Mouse (Mus musculus) forebrain, embryonic 10.5 days (tissue): Measurements from ENCODE around the gene Timp3. TPM values are rescaled to one million over a fixed set of nuclear protein-coding genes. Genes with fewer than 3 reads are reported as not detected.
A peak's percentile ranks its signal among the peaks of the same experiment; 100 is the strongest.

Experiments used
- DNase-seq: peaks from one replicate; pipeline ENCODE4 v3.0.0-alpha.2; 2017; ENCODE audit warnings: low spot score; ENCODE audit errors: extremely low spot score
- H3K27ac ChIP-seq: fragments of 300-500 bp; sonication (generic); 2 replicates; pipeline ENCODE4 v1.5.1; 2016; ENCODE audit warnings: mild to moderate bottlenecking
- H3K27me3 ChIP-seq: fragments of 300-500 bp; sonication (generic); 2 replicates; pipeline ENCODE4 v1.6.1; 2016; ENCODE audit warnings: mild to moderate bottlenecking; ENCODE audit not compliant: poor library complexity, severe bottlenecking
- H3K36me3 ChIP-seq: fragments of 300-500 bp; sonication (generic); replicated peaks from 2 replicates; pipeline ENCODE4 v1.6.1; 2016; ENCODE audit warnings: mild to moderate bottlenecking, moderate library complexity
- H3K4me1 ChIP-seq: fragments of 300-500 bp; sonication (generic); 2 replicates; pipeline ENCODE4 v1.6.1; 2016
- H3K4me3 ChIP-seq: fragments of 300-500 bp; sonication (generic); 2 replicates; pipeline ENCODE4 v1.5.1; 2016; ENCODE audit warnings: mild to moderate bottlenecking, moderate library complexity
- H3K9me3 ChIP-seq: fragments of 300-500 bp; sonication (generic); 2 replicates; pipeline ENCODE4 v1.6.1; 2016; ENCODE audit warnings: mild to moderate bottlenecking, moderate library complexity
- WGBS: fragments of 180-500 bp; shearing (Covaris S2); methylation state at CpG from one replicate; pipeline ENCODE4 v1.1.7; 2016; 5-methylcytosine and 5-hydroxymethylcytosine counted together
- polyA plus RNA-seq: library from polyadenylated mRNA; unstranded; fragments of >200 nt; fragmentation: Nextera tagmentation; extraction: Ambion mirVana; gene quantifications from 2 replicates; pipeline ENCODE4 v1.2.1, GENCODE M21; 2016

Timp3 gene
- polyA plus RNA-seq, 1 experiment from 2014 or later, result 22.1 TPM

GRCm38 (mm10) chr10:86336506-86336905 is 36.3 kb downstream of the Timp3 start:
- DNase-seq, result no peak
- no peak overlapping the region for H3K27ac ChIP-seq
- H3K4me3 ChIP-seq, result no peak overlapping the region
- H3K27me3 ChIP-seq, result no peaks in the 10 kb centered on the region
- H3K4me1 ChIP-seq, result peaks cover 39% of the 10 kb centered on the region
- 71% methylated on average over 1 of the region's 1 CpGs for WGBS
- H3K9me3 ChIP-seq, result no peaks in the 10 kb centered on the region
- no peaks in the 10 kb centered on the region for H3K36me3 ChIP-seq

DNA sequence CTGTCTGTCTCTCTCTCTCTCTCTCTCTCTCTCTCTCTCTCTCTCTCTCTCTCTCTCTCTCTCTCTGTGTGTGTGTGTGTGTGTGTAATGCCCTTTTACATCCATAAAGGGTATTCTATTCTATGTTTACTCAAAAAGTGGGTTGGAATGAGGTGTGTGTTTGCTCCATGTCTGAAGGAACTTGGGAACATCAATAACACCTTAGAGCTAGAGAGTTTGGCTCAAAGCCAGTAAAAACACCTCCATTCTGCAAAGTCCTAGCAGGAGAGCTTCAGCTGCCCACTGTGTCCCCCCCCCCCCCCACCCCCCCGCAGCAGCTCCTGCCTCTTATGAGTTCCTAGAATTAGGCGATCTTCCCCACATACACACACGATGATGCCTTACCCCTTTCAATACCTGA is 37.1 kb downstream of the Timp3 start:
- no peaks in the 10 kb centered on the region for H3K27me3 ChIP-seq
- H3K36me3 ChIP-seq, result no peaks in the 10 kb centered on the region
- 43% methylated on average over 3 of the region's 3 CpGs for WGBS
- no peak overlapping the region for H3K4me3 ChIP-seq
- no peak for DNase-seq
- no peak overlapping the region for H3K27ac ChIP-seq
- no peaks in the 10 kb centered on the region for H3K9me3 ChIP-seq
- H3K4me1 ChIP-seq, result peaks cover 40% of the 10 kb centered on the region

GRCm38 (mm10) chr10:86338121-86338715 is 38.0 kb downstream of the Timp3 start:
- H3K27me3 ChIP-seq, result no peaks in the 10 kb centered on the region
- no peak for DNase-seq
- no peaks in the 10 kb centered on the region for H3K36me3 ChIP-seq
- peaks cover 50% of the 10 kb centered on the region for H3K4me1 ChIP-seq
- H3K9me3 ChIP-seq, result no peaks in the 10 kb centered on the region
- no peak overlapping the region for H3K27ac ChIP-seq
- WGBS, result 50% methylated on average over 4 of the region's 4 CpGs
- no peak overlapping the region for H3K4me3 ChIP-seq

DNA sequence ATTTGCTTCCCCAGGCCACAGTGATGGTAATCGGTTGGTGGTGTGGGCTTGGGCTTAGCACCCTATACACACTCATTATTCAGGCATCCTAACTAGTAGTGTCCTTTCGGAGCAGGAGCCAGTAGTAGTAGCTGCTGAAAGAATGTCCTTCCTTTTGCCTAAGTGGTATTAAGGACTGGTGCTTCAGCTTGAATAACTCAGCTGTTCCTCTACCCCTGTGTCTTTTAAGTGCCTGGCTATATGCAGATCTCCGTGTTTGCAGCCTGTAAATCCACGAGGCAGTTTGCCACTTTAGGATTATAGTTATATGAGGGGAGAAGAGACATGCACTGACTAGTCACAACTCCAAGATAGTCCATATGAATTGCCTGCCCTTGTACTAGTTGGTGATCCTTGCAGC is 38.9 kb downstream of the Timp3 start:
- peaks cover 53% of the 10 kb centered on the region for H3K4me1 ChIP-seq
- H3K9me3 ChIP-seq, result no peaks in the 10 kb centered on the region
- no peaks in the 10 kb centered on the region for H3K36me3 ChIP-seq
- WGBS, result 84% methylated on average over 4 of the region's 4 CpGs
- no peak overlapping the region for H3K4me3 ChIP-seq
- DNase-seq, result no peak
- no peak overlapping the region for H3K27ac ChIP-seq
- H3K27me3 ChIP-seq, result no peaks in the 10 kb centered on the region

DNA sequence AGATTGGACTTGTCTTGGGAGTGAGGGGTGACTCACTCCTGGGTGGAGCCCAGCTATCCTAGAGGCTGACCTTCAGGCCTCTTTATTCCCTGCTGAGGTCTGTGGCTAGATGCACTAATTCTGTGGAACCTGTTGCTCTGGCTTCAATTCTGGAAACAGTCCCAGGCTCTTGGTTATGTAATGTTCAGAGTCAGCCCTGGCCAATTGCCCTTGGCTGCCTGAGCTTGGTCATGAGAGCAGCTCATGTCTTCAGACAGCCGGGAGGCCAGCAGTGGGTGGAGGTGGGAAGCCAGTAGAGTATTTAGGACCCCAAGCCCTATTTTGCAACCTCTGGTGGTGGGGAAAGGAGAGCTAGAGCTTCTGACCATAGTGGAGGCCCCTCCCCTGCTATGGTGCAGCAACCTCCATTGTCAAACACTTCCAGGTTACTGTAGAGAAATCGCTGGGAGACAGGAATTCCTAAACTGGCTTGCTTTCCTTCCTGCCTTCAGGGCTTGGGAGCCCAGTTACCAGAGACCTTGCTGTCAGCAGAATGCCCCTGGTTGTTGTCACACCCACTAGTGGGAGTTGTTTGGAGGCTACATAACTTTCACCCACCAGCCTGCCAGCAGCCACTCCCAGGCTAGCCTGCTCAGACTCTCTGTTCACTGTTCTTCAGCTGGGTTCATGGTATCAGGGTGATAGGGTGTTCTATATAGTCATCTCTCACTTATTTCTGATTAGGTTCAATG is 39.6 kb downstream of the Timp3 start:
- Histone ChIP-seq H3K9me3 (no peaks in the 10 kb centered on the region), H3K4me3 (no peak overlapping the region), H3K27me3 (no peaks in the 10 kb centered on the region), H3K4me1 (peaks cover 51% of the 10 kb centered on the region), H3K36me3 (peaks cover 5% of the 10 kb centered on the region; the same call in 1 of the 2 replicates), H3K27ac (0 out of 2 replicates have a peak overlapping the region, but pooled peaks have one; percentile 1)
- WGBS, result 72% methylated on average over 2 of the region's 2 CpGs
- no peak for DNase-seq

GRCm38 (mm10) chr10:86340421-86340820 is 40.2 kb downstream of the Timp3 start:
- Histone ChIP-seq H3K27me3 (no peaks in the 10 kb centered on the region), H3K36me3 (peaks cover 6% of the 10 kb centered on the region; the same call in 1 of the 2 replicates), H3K9me3 (no peaks in the 10 kb centered on the region), H3K4me1 (peaks cover 49% of the 10 kb centered on the region), H3K4me3 (no peak overlapping the region), H3K27ac (no peak overlapping the region)
- no peak for DNase-seq
- WGBS, result 88% methylated on average over 7 of the region's 7 CpGs

DNA sequence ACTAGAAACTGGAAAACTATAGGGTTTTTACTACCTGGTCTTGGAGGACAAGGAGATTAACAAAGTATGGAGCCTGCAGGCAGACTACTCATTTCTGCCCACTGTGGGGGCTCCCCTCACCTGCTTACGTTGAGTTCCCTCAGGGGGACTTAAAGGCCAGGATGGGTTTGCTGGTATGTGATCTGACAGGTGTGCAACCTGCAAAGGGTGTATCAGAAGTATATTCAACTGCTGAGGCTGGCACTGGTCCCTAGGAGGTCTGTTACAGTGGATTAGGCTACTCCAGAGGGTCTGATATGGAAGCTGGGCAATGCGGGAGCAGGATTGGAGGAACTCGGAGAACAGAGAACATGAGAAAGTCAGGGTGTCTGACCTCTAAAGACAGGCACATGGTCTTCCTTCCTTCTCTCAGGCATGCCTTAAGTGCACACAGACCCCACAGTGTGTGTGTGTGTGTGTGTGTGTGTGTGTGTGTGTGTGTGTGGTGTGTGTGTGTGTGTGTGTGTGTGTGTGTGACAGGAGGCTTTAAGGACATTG is 40.9 kb downstream of the Timp3 start:
- WGBS, result 77% methylated on average over 3 of the region's 3 CpGs
- Histone ChIP-seq H3K27ac (peak overlapping the region; percentile 54; the same call in 1 of the 2 replicates), H3K4me3 (no peak overlapping the region), H3K27me3 (no peaks in the 10 kb centered on the region), H3K4me1 (peaks cover 49% of the 10 kb centered on the region), H3K36me3 (peaks cover 10% of the 10 kb centered on the region), H3K9me3 (no peaks in the 10 kb centered on the region)
- no peak for DNase-seq

DNA sequence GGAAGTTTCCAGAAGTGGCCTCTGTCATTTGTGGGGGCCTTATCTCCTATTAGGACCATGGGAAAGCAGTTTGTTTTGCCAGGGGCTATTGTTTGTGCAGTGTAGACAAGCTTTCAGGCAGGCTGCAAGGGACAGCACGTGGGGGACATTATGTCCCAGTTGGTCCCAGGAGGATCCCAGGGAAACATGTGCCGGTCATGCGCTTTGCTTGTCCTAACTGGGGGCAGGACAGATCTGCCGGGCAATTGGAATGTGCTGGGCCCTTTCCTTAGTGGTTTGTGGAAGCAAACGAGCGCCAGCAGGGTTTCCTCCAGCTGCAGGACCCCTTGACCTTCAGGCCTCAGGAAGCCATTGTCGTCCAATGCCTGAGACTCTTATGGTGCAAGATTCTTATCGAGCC is 41.4 kb downstream of the Timp3 start:
- H3K27me3 ChIP-seq, result no peaks in the 10 kb centered on the region
- H3K36me3 ChIP-seq, result peaks cover 15% of the 10 kb centered on the region
- 25% methylated on average over 8 of the region's 8 CpGs for WGBS
- peak overlapping the region; percentile 54; the same call in 1 of the 2 replicates for H3K27ac ChIP-seq
- H3K4me3 ChIP-seq, result no peak overlapping the region
- H3K9me3 ChIP-seq, result no peaks in the 10 kb centered on the region
- H3K4me1 ChIP-seq, result peaks cover 49% of the 10 kb centered on the region
- no peak for DNase-seq

DNA sequence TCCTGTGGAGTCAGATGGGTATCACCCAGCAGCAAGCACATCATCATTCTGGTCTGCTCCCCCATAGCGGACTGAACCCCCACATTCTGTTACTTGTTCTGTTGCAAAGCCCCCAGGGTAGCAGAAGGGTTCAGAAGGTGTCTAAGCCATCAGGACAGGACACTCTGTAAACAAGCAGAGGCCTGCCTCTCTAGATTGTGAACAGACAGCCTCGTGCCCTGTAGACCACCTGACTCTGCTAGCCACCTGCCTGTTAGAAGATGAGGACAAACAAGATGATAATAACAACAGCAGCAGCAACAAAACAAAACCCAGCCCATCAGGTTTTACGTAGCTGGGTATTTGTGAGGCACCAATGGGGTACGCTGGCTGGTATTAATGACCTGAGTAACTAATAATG is 42.0 kb downstream of the Timp3 start:
- 84% methylated on average over 4 of the region's 4 CpGs for WGBS
- Histone ChIP-seq H3K4me3 (no peak overlapping the region), H3K27me3 (no peaks in the 10 kb centered on the region), H3K4me1 (peaks cover 49% of the 10 kb centered on the region), H3K36me3 (peaks cover 15% of the 10 kb centered on the region), H3K27ac (no peak overlapping the region), H3K9me3 (no peaks in the 10 kb centered on the region)
- DNase-seq, result no peak

DNA sequence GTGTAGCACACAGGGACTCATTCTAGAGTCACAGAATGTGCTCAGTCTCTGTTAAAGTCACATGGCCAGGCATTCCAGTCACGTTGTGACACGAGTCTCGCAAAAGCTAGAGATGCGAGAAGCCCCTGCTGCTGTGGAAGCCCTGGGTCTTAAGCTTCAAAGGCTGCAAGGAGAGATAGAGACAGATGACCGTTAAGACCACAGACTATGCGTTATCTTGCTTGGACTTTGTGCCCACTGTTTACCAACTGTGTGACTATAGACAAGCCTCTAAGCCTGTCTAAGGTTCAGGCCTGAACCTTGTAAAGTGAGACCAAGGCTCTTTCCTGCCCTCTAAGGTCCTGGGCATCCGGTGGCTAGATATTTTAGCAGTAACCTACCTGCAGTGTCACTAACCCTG is 42.5 kb downstream of the Timp3 start:
- 77% methylated on average over 7 of the region's 7 CpGs for WGBS
- DNase-seq, result no peak
- H3K4me3 ChIP-seq, result no peak overlapping the region
- peaks cover 44% of the 10 kb centered on the region for H3K4me1 ChIP-seq
- H3K27ac ChIP-seq, result no peak overlapping the region
- peaks cover 15% of the 10 kb centered on the region for H3K36me3 ChIP-seq
- H3K27me3 ChIP-seq, result no peaks in the 10 kb centered on the region
- H3K9me3 ChIP-seq, result no peaks in the 10 kb centered on the region

DNA sequence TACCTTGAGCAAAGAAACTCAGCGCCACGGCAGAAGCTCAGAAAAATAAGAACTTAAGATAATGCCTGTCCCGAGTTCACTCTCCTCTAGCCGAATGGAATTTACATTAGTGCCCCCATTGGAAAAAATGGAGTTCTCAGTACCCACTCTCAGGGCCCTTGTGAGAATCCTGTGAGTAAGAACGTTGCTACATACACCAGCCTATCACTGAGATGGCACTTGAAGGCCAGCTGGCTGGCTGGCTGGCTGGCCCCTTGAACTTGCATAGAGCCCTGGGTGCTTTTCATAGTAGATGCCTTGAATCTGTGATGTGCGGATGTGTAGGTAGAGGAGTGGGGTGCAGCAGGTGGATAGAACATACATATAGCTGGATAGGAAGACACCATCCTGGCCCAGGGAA is 43.2 kb downstream of the Timp3 start:
- WGBS, result 94% methylated on average over 6 of the region's 6 CpGs
- no peak for DNase-seq
- Histone ChIP-seq H3K4me3 (no peak overlapping the region), H3K9me3 (no peaks in the 10 kb centered on the region), H3K36me3 (peaks cover 15% of the 10 kb centered on the region), H3K27me3 (no peaks in the 10 kb centered on the region), H3K27ac (no peak overlapping the region), H3K4me1 (peaks cover 38% of the 10 kb centered on the region)

GRCm38 (mm10) chr10:86343931-86344330 is 43.8 kb downstream of the Timp3 start:
- DNase-seq, result no peak
- no peaks in the 10 kb centered on the region for H3K9me3 ChIP-seq
- H3K36me3 ChIP-seq, result peaks cover 15% of the 10 kb centered on the region
- H3K4me3 ChIP-seq, result no peak overlapping the region
- H3K27ac ChIP-seq, result no peak overlapping the region
- 94% methylated on average over 7 of the region's 7 CpGs for WGBS
- H3K27me3 ChIP-seq, result no peaks in the 10 kb centered on the region
- H3K4me1 ChIP-seq, result peaks cover 36% of the 10 kb centered on the region

GRCm38 (mm10) chr10:86344654-86345053 is 44.5 kb downstream of the Timp3 start:
- H3K9me3 ChIP-seq, result no peaks in the 10 kb centered on the region

More at GRCm38 (mm10) chr10:86344654-86345053, 44.5 kb downstream of the Timp3 start:
- Histone ChIP-seq H3K4me1 (peaks cover 36% of the 10 kb centered on the region), H3K36me3 (peaks cover 15% of the 10 kb centered on the region), H3K27ac (no peak overlapping the region), H3K27me3 (no peaks in the 10 kb centered on the region), H3K4me3 (no peak overlapping the region)
- 83% methylated on average over 6 of the region's 6 CpGs for WGBS
- DNase-seq, result no peak
